Mouse (Mus musculus) adrenal gland, postnatal 10 days (tissue): ENCODE results near the gene Prl6a1. TPM values are rescaled to one million over a fixed set of nuclear protein-coding genes. Genes with fewer than 3 reads are reported as not detected.

Experiments used
- DNase-seq: peaks from one replicate; pipeline ENCODE4 v3.0.0; 2021; ENCODE audit warnings: mixed read lengths
- long read RNA-seq, 2 experiments: library from polyadenylated mRNA; stranded (forward); transcript quantifications; one replicate each; pipeline ENCODE4 v2.0.0; 2021
- total RNA-seq, 2 experiments: library from RNA; stranded (reverse); gene quantifications; 2 replicates each; pipeline ENCODE4 v1.2.3; 2021

The Prl6a1 gene
- total RNA-seq, result not detected
- long read RNA-seq, experiment 1, result 0 reads
- long read RNA-seq, experiment 2, result 0 reads

DNA sequence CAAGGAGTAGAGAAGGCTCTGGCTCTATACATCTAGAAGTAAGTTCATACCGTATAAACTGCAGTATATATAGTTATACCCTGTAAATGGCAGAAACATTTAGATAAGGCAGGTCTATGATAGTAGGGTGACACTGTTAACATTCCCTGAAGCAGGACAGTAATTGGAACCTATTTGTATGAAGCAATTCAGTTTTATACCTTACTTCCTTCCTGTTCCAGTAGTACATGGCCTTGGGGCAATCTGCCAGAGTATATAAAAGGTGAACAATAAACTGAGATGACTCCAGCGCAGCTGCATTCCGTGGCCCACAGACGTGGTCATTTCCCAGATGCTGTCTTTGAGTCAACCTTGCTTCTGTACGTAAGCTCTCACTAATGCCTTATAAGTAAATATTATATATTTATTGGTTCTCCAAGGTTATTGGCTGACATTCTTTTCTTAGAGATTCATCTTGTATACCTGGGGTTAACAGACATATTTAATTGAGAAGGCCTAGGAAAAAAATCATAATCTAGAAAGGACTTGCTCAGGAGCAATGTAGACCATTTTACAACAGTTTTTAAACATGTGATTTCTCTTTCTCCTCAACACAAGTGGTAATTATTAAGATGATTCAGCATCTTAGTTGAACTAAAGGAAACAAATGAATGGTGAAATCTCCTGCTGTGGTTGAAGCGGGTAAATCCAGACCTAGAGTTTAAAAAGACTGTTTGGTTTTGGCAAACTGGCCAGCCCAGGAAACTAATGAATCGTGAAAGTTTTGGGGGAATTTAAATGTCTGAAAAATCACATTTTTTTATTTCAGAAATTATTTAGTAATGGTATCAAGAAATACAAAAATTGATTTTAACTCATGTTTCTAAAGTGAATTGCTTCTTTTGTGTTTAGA is at the start of gene Prl6a1:
Gene Prl6a1, plus strand, starts transcription at position 294 of the 892 bp plus-strand sequence.
- DNase-seq, result no peak

GRCm38 (mm10) chr13:27334989-27335388 is 22.6 kb downstream of the Prl6a1 start:
- DNase-seq, result no peak

GRCm38 (mm10) chr13:27342733-27343275 is 30.4 kb downstream of the Prl6a1 start:
- DNase-seq, result no peak

- DNase-seq, result no peak
Measured at GRCm38 (mm10) chr13:27345373-27345772, 32.9 kb downstream of the Prl6a1 start, which contains the start of gene Prl8a2. TSS of gene Prl8a2 (plus strand) at chr13:27345673.

Other genes starting within 250 kb of the Prl6a1 start
- gene Prl3d1, start 218.4 kb upstream of the Prl6a1 start, total RNA-seq, result not detected
- not detected for gene Prl3d2, start 190.9 kb upstream of the Prl6a1 start, total RNA-seq
- gene Prl3d3, start 155.8 kb upstream of the Prl6a1 start, total RNA-seq, result not detected
- not detected for gene Prl3c1, start 116.0 kb upstream of the Prl6a1 start, total RNA-seq
- gene Prl3b1, start 70.8 kb upstream of the Prl6a1 start, total RNA-seq, result not detected
- gene Prl3a1, start 53.2 kb upstream of the Prl6a1 start, total RNA-seq, result not detected
- under 1 TPM; 0.55 to 0.78 TPM for gene Prl8a2, start 33.0 kb downstream of the Prl6a1 start, total RNA-seq
- not detected for gene Prl2b1, start 78.2 kb downstream of the Prl6a1 start, total RNA-seq
- not detected for gene Prl8a6, start 126.1 kb downstream of the Prl6a1 start, total RNA-seq
- not detected for gene Prl8a8, start 200.6 kb downstream of the Prl6a1 start, total RNA-seq